Mouse (Mus musculus) lung, adult 2 months (tissue): ENCODE results near the gene Htr2c. TPM values are rescaled to one million over a fixed set of nuclear protein-coding genes. Genes with fewer than 3 reads are reported as not detected.

Source experiments
- DNase-seq: peaks from one replicate; pipeline ENCODE4 v3.0.0; 2022
- H3K4me1 ChIP-seq: fragments of 200-500 bp; 2 replicates; pipeline ENCODE4 v1.6.1; 2011; ENCODE audit warnings: low read length; ENCODE audit not compliant: control insufficient read depth, insufficient read depth
- H3K4me3 ChIP-seq: fragments of 200-500 bp; replicated peaks from 2 replicates; pipeline ENCODE3; 2011; ENCODE audit warnings: low read depth, mild to moderate bottlenecking, control low read depth, low read length; ENCODE audit errors: extremely low read depth
- CTCF ChIP-seq: fragments of 200-500 bp; IDR thresholded peaks from 2 replicates; pipeline ENCODE4 v1.5.1; 2011; ENCODE audit warnings: mild to moderate bottlenecking, low read length, control low read depth; ENCODE audit not compliant: insufficient read depth
- POLR2A ChIP-seq: fragments of 200-500 bp; IDR thresholded peaks from 2 replicates; pipeline ENCODE4 v1.6.1; 2011; ENCODE audit warnings: low read depth, mild to moderate bottlenecking, control low read depth, low read length, borderline replicate concordance; ENCODE audit errors: extremely low read depth
- WGBS: fragments of 180-500 bp; shearing (Covaris S2); methylation state at CpG from one replicate; pipeline ENCODE4 v1.1.7; 2018; 5-methylcytosine and 5-hydroxymethylcytosine counted together
- polyA plus RNA-seq: library from polyadenylated mRNA; depleted of rRNA; stranded (reverse); fragments of >200 nt; gene quantifications from 2 replicates; pipeline ENCODE4 v1.2.3, GENCODE M21; 2012; rRNA removed

Gene Htr2c
- 0.19 and 0.37 TPM in 2 replicates for polyA plus RNA-seq

DNA sequence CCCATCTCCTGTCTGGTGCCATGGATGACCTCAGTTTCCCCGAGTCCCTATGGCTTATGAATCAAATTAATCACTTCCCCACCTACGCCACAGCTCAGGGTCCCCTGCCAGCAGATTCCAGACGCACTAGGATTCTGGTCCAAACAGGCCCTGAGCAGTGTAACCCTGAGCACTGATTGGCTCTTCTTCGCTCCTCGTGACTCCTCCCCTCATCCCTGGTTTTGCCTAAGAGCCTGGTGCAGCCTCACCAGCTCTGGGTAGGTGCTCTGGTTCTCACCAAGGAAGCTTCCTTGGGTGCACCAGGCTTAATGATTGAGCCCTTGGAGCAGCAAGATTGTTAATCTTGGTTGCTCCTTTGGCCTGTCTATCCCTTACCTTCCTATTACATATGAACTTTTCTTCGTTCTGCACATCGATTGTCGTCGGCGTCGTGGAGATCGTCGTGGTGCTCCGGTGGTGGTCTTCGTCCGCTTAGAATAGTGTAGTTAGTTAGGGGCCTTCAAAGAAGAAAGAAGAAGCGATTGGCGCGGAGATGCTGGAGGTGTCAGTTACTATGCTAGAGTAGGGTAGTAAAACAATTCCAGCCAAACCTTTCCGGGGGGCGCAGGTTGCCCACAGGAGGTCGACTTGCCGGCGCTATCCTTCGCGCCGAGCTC, at the start of gene Htr2c:
Htr2c (plus strand) TSS at position 256 of the 656 bp plus-strand sequence.
- WGBS: 35% methylated on average over 27 of the region's 27 CpGs
- TF ChIP-seq CTCF (no peak), POLR2A (no peak)
- Histone ChIP-seq H3K4me1 (no peaks in the 10 kb centered on the region), H3K4me3 (no peak within 1 kb of the TSS)
- no peak for DNase-seq

DNA sequence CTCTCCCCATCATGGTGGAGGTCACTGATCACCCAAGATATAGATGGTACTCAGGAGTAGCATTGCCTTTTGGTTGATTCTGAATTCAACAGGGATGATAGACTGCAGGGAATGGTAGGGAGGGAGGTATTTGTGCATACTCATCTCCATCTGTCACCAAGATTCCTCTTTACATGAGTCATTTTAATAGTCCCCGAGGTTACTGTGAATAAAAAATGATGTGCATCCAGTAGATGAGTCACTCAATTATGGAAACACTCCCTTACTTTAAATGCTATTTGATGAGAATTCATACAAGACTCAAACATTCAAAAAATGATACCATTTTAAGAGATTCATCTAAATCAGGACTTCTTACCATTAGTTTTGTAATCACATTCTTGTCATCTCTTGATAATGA, 34.1 kb upstream of the Htr2c start:
- DNase-seq: no peak
- WGBS: 31% methylated on average over 1 of the region's 1 CpGs
- Histone ChIP-seq H3K4me1 (no peaks in the 10 kb centered on the region), H3K4me3 (no peak overlapping the region)
- TF ChIP-seq CTCF (no peak), POLR2A (no peak)

DNA sequence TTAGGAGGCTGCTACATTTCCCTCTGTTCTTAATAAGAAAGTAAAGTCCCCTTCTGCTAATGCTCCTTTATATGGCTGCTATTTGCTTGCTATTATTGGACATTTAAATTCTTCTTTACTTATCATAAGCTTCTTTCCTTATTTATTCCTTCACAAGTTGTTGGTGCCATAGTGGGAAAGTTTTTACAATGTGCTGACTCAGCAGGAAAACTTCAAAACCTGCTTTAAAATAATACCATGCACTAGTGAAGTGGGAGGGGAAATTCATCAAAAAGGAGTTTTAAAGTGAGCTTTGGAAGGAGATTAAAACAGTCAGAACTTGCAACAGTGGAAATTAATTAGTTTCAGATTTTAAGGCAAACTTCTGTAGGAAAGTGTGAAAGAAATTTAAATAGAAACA, 26.0 kb upstream of the Htr2c start:
- no peak overlapping the region for H3K4me3 ChIP-seq
- no peaks in the 10 kb centered on the region for H3K4me1 ChIP-seq
- DNase-seq: no peak
- TF ChIP-seq CTCF (no peak), POLR2A (no peak)

DNA sequence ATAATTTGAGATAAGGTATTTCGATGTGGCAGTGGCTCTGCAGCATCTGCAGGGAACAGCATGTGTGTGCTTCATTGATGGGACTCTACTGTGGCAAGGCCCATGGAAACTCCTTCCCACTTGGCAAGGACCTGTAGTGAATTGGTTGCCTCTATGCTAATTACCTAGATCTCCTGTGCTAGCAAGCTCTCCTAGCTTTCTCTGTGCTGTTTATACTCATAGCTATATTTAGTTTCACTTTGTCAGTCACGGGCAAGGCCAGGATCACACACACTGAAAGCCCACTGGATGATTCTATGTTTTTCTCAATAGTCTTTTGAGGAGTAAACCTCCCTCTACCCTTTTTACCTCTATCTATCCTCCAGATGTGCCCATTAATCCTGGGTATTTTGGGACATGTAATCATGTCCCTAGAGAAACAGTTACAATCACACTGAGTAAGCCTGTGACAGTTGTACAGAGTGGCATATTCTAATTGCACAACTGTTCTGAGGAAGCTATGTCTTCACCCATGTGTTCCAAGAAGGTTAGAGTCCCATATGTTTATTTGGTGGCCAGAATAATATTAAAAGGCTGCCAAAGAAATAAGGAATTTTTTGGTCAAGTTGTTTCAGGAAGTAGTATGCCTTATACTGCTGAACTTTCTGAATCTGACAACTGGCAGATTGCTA, 16.0 kb upstream of the Htr2c start:
- no peak for DNase-seq
- WGBS: 51% methylated on average over 2 of the region's 2 CpGs
- TF ChIP-seq POLR2A (no peak), CTCF (no peak)
- Histone ChIP-seq H3K4me3 (no peak overlapping the region), H3K4me1 (no peaks in the 10 kb centered on the region)

DNA sequence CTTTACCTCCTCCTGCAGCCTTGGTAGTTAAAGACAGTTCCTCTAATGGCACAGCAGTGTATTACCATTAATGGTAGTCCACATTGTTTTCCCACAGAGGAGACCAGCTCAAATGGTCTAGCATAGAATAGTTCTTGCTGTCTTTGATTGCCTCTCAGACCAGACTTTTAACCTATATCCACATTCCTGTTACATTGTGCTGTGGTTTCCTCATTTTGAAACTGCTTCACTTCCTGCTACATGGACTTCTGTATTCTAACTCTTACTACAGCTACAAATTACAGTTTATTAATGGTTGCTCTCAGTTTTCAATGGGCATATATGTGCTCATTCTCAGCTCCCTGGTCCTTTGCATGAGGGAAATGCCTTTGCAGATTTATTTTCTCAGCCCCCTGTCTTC, 15.3 kb upstream of the Htr2c start:
- H3K4me3 ChIP-seq: no peak overlapping the region
- TF ChIP-seq POLR2A (no peak), CTCF (no peak)
- no peak for DNase-seq
- H3K4me1 ChIP-seq: no peaks in the 10 kb centered on the region

DNA sequence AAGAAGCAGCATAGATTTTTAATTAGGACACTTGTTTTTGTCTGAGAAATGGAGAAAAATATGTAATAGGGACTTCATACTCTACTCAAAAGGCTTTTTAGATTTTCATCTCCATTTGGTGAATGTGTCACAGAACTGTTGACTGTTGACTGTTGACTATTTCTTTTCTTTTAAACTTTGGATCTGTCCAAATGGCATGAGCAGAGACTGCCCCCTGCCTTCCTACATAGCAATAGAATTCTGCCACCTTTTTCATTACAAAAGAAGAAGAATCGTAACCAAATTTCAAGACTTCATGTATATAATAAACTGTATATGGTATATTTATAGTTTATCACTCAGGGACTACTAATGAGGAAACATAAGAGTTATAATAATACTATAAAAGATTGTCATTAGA, 3.7 kb upstream of the Htr2c start:
- TF ChIP-seq CTCF (no peak), POLR2A (no peak)
- DNase-seq: no peak
- Histone ChIP-seq H3K4me1 (no peaks in the 10 kb centered on the region), H3K4me3 (no peak overlapping the region)
- WGBS: 68% methylated on average over 1 of the region's 1 CpGs

DNA sequence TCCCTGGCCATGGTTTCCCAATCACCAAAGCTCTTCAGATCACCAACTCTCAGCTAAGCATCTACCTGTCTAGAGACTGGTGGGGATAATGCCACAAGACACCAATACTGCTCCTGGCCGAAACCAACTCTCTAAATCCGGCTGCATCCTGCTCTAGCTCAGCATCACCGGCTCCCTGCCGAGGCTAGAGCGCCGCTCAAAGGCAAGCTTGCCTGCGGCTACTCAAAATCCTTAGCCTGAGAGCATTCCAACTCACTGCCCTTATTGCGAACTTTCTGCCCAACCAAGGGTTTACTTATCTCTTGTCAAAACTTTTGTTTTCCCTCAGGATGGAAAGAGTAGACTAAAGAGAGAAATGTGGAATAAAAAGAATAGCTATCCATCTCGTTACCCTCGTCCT, 2.4 kb upstream of the Htr2c start:
- no peak overlapping the region for H3K4me3 ChIP-seq
- no peaks in the 10 kb centered on the region for H3K4me1 ChIP-seq
- no peak for DNase-seq
- TF ChIP-seq CTCF: no peak
- TF ChIP-seq POLR2A: no peak
- WGBS: 31% methylated on average over 10 of the region's 10 CpGs

DNA sequence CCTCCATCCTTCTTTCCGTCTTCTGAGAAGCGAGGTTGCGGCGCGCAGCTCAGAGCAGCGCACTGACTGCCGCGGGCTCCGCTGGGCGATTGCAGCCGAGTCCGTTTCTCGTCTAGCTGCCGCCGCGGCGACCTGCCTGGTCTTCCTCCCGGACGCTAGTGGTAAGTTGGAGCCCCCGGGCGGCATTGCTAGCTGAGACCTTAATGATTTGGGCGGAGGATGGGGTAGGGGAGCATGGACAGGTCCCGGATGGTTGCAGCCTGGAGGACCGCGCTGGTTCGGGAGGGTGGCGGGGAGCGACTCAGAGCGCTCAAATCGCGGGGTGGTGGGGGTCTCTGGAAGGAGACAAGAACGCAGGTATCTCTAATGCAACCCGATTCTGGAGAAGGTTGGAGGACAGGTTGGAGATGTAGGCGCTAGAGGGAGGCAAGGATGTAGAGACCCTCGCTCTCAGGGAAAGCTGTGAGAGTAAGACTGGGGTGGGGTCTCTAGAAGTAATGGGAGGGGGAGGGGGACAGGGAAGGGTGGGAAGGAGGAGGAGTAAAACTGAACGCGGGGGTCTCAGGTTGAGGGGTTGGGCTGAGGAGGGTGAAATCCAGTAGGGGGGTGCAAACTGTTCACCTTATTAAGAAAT, 718 bp downstream of the Htr2c start:
- Histone ChIP-seq H3K4me1 (no peaks in the 10 kb centered on the region), H3K4me3 (no peak overlapping the region)
- 28% methylated on average over 37 of the region's 37 CpGs for WGBS
- no peak for DNase-seq
- TF ChIP-seq CTCF: no peak

DNA sequence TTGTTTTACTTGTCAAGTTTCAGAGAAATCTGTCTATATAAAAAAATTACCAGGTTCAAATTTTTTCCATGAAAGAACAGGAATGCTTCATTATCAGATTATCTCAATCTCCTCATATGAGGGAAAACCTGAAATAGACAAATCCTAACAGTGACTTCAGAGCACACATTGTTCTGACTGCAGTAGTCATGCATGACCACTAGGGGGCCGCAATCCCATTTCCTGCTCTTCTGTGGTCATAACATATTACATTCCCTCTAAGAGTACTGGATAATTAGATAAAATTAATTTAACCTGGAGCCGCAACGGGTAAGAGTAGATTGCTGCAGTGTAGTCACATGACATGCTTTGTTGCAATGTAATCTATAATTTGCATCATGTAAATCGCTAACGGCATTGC, 17.6 kb downstream of the Htr2c start:
- no peak; the same call in 1 of the 2 replicates for TF ChIP-seq CTCF
- TF ChIP-seq POLR2A: no peak
- no peak for DNase-seq
- Histone ChIP-seq H3K4me3 (no peak overlapping the region), H3K4me1 (no peaks in the 10 kb centered on the region)
- 59% methylated on average over 5 of the region's 5 CpGs for WGBS

DNA sequence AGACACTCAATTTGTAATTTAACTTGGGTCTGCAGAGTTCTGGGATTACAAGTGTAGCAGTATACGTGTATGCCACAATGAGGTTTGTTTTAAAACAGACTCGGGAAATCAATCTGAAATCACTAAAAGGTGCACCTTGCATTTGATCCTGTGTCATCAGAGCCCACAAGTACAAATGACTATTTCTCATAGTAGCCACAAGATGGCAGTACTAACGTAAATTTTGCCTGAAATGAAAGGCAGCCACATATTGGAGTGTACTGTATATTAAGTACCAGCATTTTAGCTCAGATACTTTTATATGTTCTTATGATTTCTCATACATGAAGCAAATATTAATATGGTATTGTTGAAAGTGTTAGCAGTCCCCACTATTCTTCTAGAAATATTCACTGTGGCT, 93.4 kb downstream of the Htr2c start:
- TF ChIP-seq CTCF (no peak), POLR2A (no peak)
- Histone ChIP-seq H3K4me3 (no peak overlapping the region), H3K4me1 (no peaks in the 10 kb centered on the region)
- WGBS: 22% methylated on average over 3 of the region's 3 CpGs
- no peak for DNase-seq
